Mouse (Mus musculus): ENCODE data around the gene Psmf1. TPM values are rescaled to one million over a fixed set of nuclear protein-coding genes. Genes with fewer than 3 reads are reported as not detected.

Psmf1 gene
- polyA plus RNA-seq, 1 experiment from 2014 or later = 45.0 TPM

DNA sequence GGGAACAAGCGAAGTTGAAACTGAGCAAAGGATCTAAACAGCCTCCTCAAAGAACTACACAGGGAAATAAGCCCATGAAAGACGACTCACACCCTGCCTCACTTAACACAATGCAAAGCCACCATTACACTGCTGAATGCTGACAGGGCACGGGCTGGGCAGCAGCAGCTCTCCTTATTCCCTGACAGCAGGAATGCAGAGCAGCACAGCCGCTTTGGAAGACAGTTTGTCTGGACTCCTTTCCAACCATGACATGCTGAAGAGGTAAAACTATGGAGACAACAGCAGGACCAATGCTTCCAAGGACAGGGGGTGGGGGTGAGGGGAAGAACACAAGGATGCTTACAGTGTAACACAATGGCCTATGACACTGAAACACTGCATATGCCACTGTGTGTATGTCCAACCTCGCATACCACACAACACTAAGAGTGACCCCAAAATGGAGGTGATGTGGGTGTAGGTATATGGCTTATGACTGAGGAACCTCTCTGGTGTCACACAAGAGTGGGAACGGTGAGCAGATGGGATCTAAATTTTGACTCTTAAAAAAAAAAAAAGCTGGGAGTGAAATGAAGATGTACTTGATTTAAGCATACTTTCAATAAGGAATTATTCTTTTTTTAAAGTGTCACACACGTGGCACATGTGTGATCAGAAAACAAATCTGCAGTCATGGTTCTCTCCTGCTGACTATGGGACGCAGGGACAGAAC, 10.7 kb downstream of the Psmf1 start:
- WGBS = 89% methylated on average over 8 of the region's 8 CpGs
- Histone ChIP-seq H3K27ac (no peak overlapping the region), H3K4me1 (no peaks in the 10 kb centered on the region), H3K4me3 (no peak overlapping the region), H3K4me2 (replicated peaks) (no peak overlapping the region), H3K9ac (no peak overlapping the region), H3K36me3 (peaks cover 44% of the 10 kb centered on the region), H3K27me3 (no peaks in the 10 kb centered on the region), H3K9me3 (no peaks in the 10 kb centered on the region)
- no peak for ATAC-seq (ENCODE audit: insufficient number of reproducible peaks, insufficient read depth, low FRiP score, low TSS enrichment)

DNA sequence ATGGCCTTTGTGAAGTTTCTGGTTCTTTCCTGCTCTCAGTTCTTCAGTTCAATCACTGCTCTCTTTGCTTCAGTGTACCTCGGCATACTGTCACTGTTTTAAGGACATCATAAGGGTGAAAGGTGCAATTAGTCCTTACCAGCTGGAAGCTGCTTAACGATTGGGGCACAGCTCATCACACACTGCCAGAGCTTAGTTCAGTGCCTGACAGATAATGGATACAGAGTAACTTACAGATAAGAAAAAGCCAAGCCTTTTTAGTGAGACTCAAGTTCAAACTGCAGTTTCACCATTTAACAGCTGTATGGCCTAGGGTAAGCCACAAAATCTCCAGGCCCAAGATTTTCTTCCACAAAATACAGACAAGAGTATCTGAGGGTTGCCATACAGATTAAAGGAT, 19.9 kb downstream of the Psmf1 start:
- Histone ChIP-seq H3K4me3 (no peak overlapping the region), H3K27ac (no peak overlapping the region), H3K9me3 (no peaks in the 10 kb centered on the region), H3K36me3 (peaks cover 57% of the 10 kb centered on the region), H3K4me2 (replicated peaks) (no peak overlapping the region), H3K27me3 (no peaks in the 10 kb centered on the region), H3K4me1 (no peaks in the 10 kb centered on the region), H3K9ac (no peak overlapping the region)
- no peak for ATAC-seq (ENCODE audit: insufficient number of reproducible peaks, insufficient read depth, low FRiP score, low TSS enrichment)
- 85% methylated on average over 2 of the region's 2 CpGs for WGBS

DNA sequence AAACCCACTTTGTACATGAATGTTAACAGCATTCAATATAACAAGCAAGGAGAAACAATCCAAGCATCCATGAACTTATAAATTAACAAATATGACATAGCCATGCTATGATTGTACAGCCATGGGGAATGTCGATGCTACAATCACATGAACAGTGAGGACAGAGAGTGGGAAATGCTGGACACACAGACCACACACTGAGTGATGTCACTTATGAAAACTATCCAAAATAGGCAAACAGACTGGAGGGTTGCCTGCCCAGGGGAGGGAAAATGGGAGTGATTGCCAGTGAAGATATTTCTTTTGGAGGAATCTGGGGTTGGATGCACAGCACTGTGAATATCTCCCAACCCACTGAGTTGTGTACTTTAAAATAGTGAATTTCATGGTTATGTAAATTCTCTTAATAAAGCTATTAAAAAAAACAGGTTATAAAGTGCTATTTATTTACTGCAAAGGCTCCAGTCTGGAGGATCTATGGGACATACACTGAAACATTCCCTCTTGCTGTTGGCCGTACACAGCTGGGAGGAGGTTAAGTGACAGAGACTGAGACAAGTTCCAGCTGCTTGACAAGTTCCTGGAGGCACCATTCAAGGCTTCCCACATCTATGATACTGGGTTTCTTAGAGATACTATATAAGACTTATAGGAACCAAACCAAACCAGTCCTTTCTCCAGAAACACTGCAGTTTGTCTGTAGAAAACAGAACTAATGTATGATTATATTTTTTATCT, 27.5 kb downstream of the Psmf1 start:
- WGBS = 96% methylated on average over 2 of the region's 2 CpGs
- no peak overlapping the region for H3K4me2 ChIP-seq (replicated peaks)
- H3K9ac ChIP-seq = no peak overlapping the region
- no peak overlapping the region for H3K4me3 ChIP-seq
- no peaks in the 10 kb centered on the region for H3K27me3 ChIP-seq
- H3K4me1 ChIP-seq = no peaks in the 10 kb centered on the region
- no peaks in the 10 kb centered on the region for H3K9me3 ChIP-seq
- H3K27ac ChIP-seq = no peak overlapping the region
- ATAC-seq (ENCODE audit: insufficient number of reproducible peaks, insufficient read depth, low FRiP score, low TSS enrichment) = no peak
- peaks cover 44% of the 10 kb centered on the region for H3K36me3 ChIP-seq

DNA sequence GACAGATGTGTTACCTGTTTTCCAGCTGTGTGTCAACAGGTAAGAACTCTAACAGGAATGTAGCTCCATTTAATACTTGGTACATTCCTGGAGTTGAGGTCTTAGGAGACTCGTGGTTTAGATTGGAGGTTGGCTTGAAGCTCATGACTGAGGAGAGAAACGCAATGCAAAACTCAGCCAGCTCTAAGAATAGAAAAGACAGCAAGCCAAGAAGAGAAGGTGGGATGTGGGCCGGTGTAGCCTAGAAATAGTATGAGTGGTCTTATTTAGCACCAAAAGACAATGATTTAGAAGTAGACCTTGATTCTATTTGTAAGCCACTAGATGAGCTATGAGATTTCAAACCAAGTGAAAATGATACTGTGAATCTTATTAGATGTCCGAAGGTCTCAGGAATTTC, 28.5 kb downstream of the Psmf1 start:
- H3K9me3 ChIP-seq = no peaks in the 10 kb centered on the region
- no peak overlapping the region for H3K27ac ChIP-seq
- H3K4me3 ChIP-seq = no peak overlapping the region
- no peaks in the 10 kb centered on the region for H3K4me1 ChIP-seq
- H3K36me3 ChIP-seq = peaks cover 37% of the 10 kb centered on the region
- no peak for ATAC-seq (ENCODE audit: insufficient number of reproducible peaks, insufficient read depth, low FRiP score, low TSS enrichment)
- no peaks in the 10 kb centered on the region for H3K27me3 ChIP-seq
- H3K9ac ChIP-seq = no peak overlapping the region
- WGBS = 93% methylated on average over 4 of the region's 4 CpGs
- H3K4me2 ChIP-seq (replicated peaks) = no peak overlapping the region

DNA sequence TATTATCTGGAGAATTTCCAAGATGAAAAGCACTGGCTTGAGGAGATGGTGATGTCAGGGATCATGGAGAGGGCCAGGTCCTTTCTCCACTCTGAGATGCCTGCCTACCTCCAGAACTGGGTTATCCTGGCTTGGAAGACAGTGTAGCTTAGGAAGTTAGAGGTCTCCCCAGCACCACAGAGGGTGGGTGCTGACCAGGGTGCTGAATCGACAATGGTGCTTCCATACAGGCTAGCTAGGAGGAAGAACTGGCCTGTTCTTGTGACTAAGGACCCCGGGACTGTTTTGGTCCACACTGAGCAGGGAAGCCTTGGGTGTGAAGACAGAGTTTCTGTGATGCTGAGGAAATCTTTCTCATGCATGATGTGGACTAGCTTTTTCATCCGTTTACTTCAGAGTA, 31.3 kb downstream of the Psmf1 start:
- ATAC-seq (ENCODE audit: insufficient number of reproducible peaks, insufficient read depth, low FRiP score, low TSS enrichment) = no peak
- H3K27ac ChIP-seq = no peak overlapping the region
- H3K9ac ChIP-seq = no peak overlapping the region
- peaks cover 10% of the 10 kb centered on the region for H3K36me3 ChIP-seq
- H3K4me1 ChIP-seq = no peaks in the 10 kb centered on the region
- no peak overlapping the region for H3K4me3 ChIP-seq
- H3K4me2 ChIP-seq (replicated peaks) = no peak overlapping the region
- H3K27me3 ChIP-seq = no peaks in the 10 kb centered on the region
- 39% methylated on average over 3 of the region's 3 CpGs for WGBS
- no peaks in the 10 kb centered on the region for H3K9me3 ChIP-seq

DNA sequence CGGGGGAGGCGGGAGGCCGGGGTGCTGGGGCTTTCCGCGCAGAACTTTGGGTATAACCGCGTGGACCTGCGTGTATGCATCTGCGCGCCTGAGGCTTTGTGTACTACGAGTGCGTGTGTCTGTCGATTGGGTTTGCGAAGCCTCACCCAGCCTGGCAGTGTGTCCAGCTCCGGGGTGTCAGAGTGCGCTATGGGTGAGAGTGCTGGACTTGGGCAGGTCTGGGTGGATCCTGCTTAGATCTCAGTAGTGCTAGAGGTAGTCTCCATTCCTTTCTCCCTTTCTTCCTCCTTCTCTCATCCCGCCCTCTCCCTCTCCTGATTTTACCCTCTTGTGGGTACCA, 41.2 kb downstream of the Psmf1 start:
- Histone ChIP-seq H3K4me2 (replicated peaks) (peak overlapping the region; percentile 100), H3K9me3 (no peaks in the 10 kb centered on the region), H3K9ac (peak overlapping the region; percentile 78), H3K36me3 (no peaks in the 10 kb centered on the region), H3K4me3 (peak overlapping the region; percentile 72), H3K27me3 (peaks cover 57% of the 10 kb centered on the region), H3K27ac (no peak overlapping the region), H3K4me1 (peaks cover 2% of the 10 kb centered on the region; the same call in 1 of the 2 replicates)
- 0% methylated on average over 17 of the region's 17 CpGs for WGBS
- ATAC-seq (ENCODE audit: insufficient number of reproducible peaks, insufficient read depth, low FRiP score, low TSS enrichment) = peak; percentile 50

DNA sequence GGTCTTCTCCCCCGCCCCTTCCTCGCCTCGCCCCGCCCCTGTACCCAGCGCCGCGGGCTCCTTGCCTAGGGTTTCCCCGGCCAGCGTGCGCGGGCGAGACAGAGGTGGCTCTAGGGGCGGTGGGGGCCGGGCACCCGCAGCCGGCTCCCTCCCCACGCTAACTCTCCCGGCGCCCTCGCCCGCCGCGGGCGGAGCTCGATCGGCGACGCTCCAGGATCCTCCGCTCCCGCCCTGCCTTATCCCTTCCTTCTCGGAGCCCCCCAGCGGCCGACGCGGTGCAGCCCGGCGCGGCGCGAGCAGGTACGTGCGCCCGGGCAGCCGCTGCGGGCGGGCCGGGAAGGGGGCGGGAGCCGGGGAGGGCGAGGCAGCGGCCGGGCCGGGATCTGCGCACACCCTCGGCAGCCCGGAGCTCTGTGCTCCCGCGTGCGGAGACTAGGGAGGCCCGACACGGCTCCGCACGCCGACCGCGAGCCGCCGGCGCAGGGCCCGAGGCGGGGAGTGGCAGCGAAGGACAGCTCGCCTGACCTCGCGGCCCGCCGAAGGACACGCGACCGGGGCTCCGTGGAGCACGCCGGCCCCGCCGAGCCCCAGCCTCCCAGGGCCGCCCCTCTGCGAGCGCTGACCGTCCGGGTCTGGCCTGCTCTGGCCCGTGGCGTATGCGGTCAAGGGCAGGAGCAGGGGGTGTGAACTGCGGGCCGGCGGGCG, 41.7 kb downstream of the Psmf1 start:
- Histone ChIP-seq H3K27me3 (peaks cover 57% of the 10 kb centered on the region), H3K27ac (no peak overlapping the region; the same call in 1 of the 2 replicates), H3K9ac (peak overlapping the region; percentile 78), H3K9me3 (no peaks in the 10 kb centered on the region), H3K36me3 (no peaks in the 10 kb centered on the region), H3K4me3 (peak overlapping the region; percentile 72), H3K4me1 (peaks cover 2% of the 10 kb centered on the region; the same call in 1 of the 2 replicates), H3K4me2 (replicated peaks) (peak overlapping the region; percentile 100)
- under 1% methylated on average over 55 of the region's 97 CpGs for WGBS
- peak; percentile 80 for ATAC-seq (ENCODE audit: insufficient number of reproducible peaks, insufficient read depth, low FRiP score, low TSS enrichment)

DNA sequence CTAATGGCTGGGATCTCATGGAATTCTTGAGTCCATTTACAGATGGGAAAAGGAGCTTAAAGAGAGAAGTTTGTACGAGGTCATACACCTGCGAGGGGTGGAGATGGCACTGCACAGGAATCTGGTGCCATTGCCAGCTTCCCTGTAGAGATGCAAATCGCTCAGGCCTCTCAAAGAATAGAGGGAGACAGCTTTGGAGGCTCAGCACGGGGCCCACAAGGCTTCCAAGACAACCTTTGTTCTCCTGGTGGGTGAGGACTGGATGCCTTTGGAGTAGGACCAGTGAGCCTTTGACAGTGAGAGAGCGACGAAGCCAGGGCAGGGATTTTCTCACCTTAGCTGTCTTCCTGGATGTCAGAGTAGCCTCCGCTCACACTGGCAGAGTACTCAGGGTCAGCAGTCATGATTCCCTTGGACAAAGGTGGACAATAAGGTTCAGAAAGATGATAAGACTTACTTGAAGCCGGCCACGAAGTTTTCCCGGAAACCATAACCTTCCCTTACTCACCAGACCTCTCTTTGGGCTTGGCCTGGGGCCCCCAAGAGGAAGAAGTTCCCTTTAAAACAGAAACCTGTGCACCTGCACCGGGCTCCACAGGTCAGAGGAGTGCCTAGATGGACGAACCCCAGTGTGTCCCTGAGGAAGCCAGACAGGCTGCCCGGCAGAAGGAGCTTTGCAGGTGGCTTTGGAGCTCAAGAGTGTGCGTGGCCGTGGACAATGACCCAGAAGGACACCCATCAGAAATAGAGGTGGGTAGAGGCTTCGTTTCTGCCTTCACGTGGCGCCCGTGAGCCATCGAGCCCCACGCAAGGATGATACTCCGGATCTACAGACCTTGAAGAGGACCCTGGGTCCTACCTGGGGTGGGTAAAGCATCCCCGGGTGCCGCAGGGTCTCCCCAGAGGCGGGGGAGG, 42.5 kb downstream of the Psmf1 start, which contains the start of gene Tmem74b:
Gene Tmem74b (plus strand): TSS at position 778 of the 915 bp plus-strand sequence.
- Histone ChIP-seq H3K9ac (peak within 1 kb of the TSS; percentile 78), H3K4me3 (peak within 1 kb of the TSS; percentile 72), H3K4me2 (replicated peaks) (peak within 1 kb of the TSS; percentile 100), H3K9me3 (no peaks in the 10 kb centered on the region), H3K27me3 (peaks cover 57% of the 10 kb centered on the region), H3K27ac (no peak within 1 kb of the TSS; the same call in 1 of the 2 replicates), H3K36me3 (no peaks in the 10 kb centered on the region), H3K4me1 (peaks cover 2% of the 10 kb centered on the region; the same call in 1 of the 2 replicates)
- 2% methylated on average over 25 of the region's 25 CpGs for WGBS
- peak; percentile 17; the same call in 1 of the 2 replicates for ATAC-seq (ENCODE audit: insufficient number of reproducible peaks, insufficient read depth, low FRiP score, low TSS enrichment)

DNA sequence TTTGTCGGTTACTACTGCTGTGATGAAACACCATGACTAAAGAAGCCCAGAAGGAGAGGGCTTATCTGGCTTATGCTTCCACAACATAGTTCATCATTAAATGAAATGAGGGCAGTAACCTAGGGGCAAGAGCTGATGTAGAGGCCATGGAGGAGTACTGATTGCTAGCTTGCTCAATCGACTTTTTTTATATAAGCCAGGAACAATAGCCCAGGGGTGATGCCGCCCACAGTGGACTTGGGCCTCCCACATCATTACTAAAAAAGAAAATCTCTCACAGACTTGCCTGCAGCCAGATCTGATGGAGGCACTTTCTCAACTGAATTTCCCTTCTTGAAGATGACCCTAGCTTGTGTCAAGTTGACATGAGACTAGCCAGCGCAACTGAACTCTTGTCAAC, 61.0 kb downstream of the Psmf1 start:
- H3K27ac ChIP-seq = no peak overlapping the region
- H3K27me3 ChIP-seq = no peaks in the 10 kb centered on the region
- H3K9ac ChIP-seq = no peak overlapping the region
- no peak overlapping the region for H3K4me2 ChIP-seq (replicated peaks)
- H3K36me3 ChIP-seq = no peaks in the 10 kb centered on the region
- no peak for ATAC-seq (ENCODE audit: insufficient number of reproducible peaks, insufficient read depth, low FRiP score, low TSS enrichment)
- WGBS = 82% methylated on average over 4 of the region's 4 CpGs
- H3K4me1 ChIP-seq = no peaks in the 10 kb centered on the region
- no peak overlapping the region for H3K4me3 ChIP-seq
- no peaks in the 10 kb centered on the region for H3K9me3 ChIP-seq

DNA sequence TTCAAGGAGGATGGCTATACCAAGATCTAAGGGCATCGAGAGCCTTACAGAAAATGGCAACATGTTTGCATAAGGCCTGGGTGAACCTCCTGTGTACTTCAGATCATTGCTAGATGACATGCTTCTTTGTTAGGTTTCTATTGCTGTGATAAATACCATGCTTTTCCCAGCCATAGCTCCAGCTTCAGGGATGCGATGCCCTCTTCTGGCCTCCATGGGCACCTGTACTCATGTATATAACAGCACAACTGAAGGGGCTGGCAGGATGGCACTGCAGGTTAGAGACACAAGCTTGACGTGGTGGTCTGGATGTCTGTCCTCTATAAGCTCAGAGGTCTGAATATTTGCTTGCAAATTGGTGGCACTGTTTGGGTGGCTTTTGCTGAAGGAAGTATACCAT, 61.6 kb downstream of the Psmf1 start:
- H3K4me2 ChIP-seq (replicated peaks) = no peak overlapping the region
- H3K36me3 ChIP-seq = no peaks in the 10 kb centered on the region
- no peaks in the 10 kb centered on the region for H3K9me3 ChIP-seq
- H3K9ac ChIP-seq = no peak overlapping the region
- no peak overlapping the region for H3K27ac ChIP-seq
- H3K4me1 ChIP-seq = no peaks in the 10 kb centered on the region
- no peak overlapping the region for H3K4me3 ChIP-seq
- no peak for ATAC-seq (ENCODE audit: insufficient number of reproducible peaks, insufficient read depth, low FRiP score, low TSS enrichment)
- no peaks in the 10 kb centered on the region for H3K27me3 ChIP-seq
- 60% methylated on average over 3 of the region's 3 CpGs for WGBS

DNA sequence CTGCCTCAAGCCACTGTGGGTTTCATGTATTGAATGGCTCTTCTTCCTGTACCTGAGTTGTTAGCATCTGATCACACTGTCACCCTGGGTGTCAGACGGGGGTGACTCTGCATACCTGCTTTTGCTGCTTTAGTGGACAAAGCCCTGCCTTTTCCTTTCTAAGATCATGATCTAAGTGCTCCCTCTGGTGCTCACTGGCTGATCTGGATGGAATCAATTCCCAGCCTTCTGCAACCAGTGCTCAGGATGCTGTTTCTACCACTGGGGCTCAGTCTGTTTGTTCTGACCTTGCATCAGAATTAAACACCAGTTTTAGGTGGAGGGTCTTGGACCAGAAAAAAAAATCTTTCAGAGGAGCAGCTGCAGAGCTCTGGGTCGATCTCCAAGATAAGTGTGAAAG, 67.8 kb downstream of the Psmf1 start:
- H3K9me3 ChIP-seq = no peaks in the 10 kb centered on the region
- no peak for ATAC-seq (ENCODE audit: insufficient number of reproducible peaks, insufficient read depth, low FRiP score, low TSS enrichment)
- H3K9ac ChIP-seq = no peak overlapping the region
- no peaks in the 10 kb centered on the region for H3K36me3 ChIP-seq
- WGBS = 68% methylated on average over 2 of the region's 2 CpGs
- no peak overlapping the region for H3K27ac ChIP-seq
- no peaks in the 10 kb centered on the region for H3K4me1 ChIP-seq
- no peak overlapping the region for H3K4me3 ChIP-seq
- no peak overlapping the region for H3K4me2 ChIP-seq (replicated peaks)
- no peaks in the 10 kb centered on the region for H3K27me3 ChIP-seq
